Mouse (Mus musculus) spleen, adult 2 months (tissue): ENCODE measurements at regions not wholly inside any gene's neighbourhood (a gene's known extent, or its start where the extent isn't known, plus 50 kb on each side); places are given as distances from the start of the nearest gene placed in this dataset.

Experiments used
- CTCF ChIP-seq: fragments of 200-500 bp; IDR thresholded peaks from 2 replicates; pipeline ENCODE4 v1.5.1; 2011; ENCODE audit warnings: mild to moderate bottlenecking, inconsistent platforms; ENCODE audit not compliant: insufficient read depth, insufficient read length, insufficient replicate concordance; ENCODE audit errors: extremely low read depth
- POLR2A ChIP-seq: fragments of 200-500 bp; IDR thresholded peaks from 2 replicates; pipeline ENCODE4 v1.6.1; 2011; ENCODE audit warnings: low read depth, low read length, inconsistent platforms

- no peak for TF ChIP-seq CTCF
- TF ChIP-seq POLR2A = no peak
Observed at GRCm38 (mm10) chr14:24841715-24842496, 355.0 kb downstream of the Rps24 start.
